Mouse (Mus musculus) stomach, embryonic 16.5 days (tissue): ENCODE results near the gene Eral1. TPM values are rescaled to one million over a fixed set of nuclear protein-coding genes. Genes with fewer than 3 reads are reported as not detected.

Experiments
- microRNA counts: library from miRNA; unstranded; fragments of <30 nt; microRNA quantifications from one replicate; lab custom pipeline; 2016
- microRNA-seq: library from miRNA; unstranded; fragments of <30 nt; microRNA quantifications from one replicate; pipeline ENCODE4, GENCODE M21; 2016
- polyA plus RNA-seq: library from polyadenylated mRNA; unstranded; fragments of >200 nt; fragmentation: Nextera tagmentation; extraction: Ambion mirVana; gene quantifications from 2 replicates; pipeline ENCODE4 v1.2.1, GENCODE M21; 2015

Eral1 gene
- polyA plus RNA-seq, 1 experiment from 2014 or later, result 28.3 TPM

MicroRNAs within 50 kb of the gene (microRNA counts, 519-probe panel; counts per million panel counts)
- 3,708 counts per million, percentile 86 among the panel's probes with 10 or more counts for microRNA mmu-miR-144 (lab: Ali Mortazavi, UCI)
- microRNA mmu-miR-451 (lab: Ali Mortazavi, UCI), result 3,336 counts per million, percentile 77 among the panel's probes with 10 or more counts

Small RNA genes lying within 50 kb of the gene (microRNA-seq; reads per million reads assigned to microRNA genes)
- gene Mir144, result 211 reads per million, percentile 62 among the genes with 10 or more reads in this experiment
- gene Mir451a, result not detected
- gene Mir451b, result not detected

Other genes starting within 250 kb of the Eral1 start
- 20.8 and 23.5 TPM in 2 replicates for gene Pipox, start 186.3 kb downstream of the Eral1 start, polyA plus RNA-seq
- gene Sez6, start 149.6 kb downstream of the Eral1 start, polyA plus RNA-seq, result 2.0 and 2.3 TPM in 2 replicates
- 10.9 and 11.5 TPM in 2 replicates for gene Phf12, start 97.6 kb downstream of the Eral1 start, polyA plus RNA-seq
- gene Dhrs13, start 48.1 kb downstream of the Eral1 start, polyA plus RNA-seq, result 12.1 and 13.8 TPM in 2 replicates
- 59.0 and 61.1 TPM in 2 replicates for gene Flot2, start 42.5 kb downstream of the Eral1 start, polyA plus RNA-seq
- 9.5 and 11.5 TPM in 2 replicates for gene Fam222b, start 14.3 kb upstream of the Eral1 start, polyA plus RNA-seq
- 50.9 and 55.1 TPM in 2 replicates for gene Traf4, start 85.2 kb upstream of the Eral1 start, polyA plus RNA-seq
- 16.7 and 19.0 TPM in 2 replicates for gene Nek8, start 96.3 kb upstream of the Eral1 start, polyA plus RNA-seq
- 32.5 and 32.8 TPM in 2 replicates for gene Tlcd1, start 96.3 kb upstream of the Eral1 start, polyA plus RNA-seq
- gene Rpl23a, start 103.2 kb upstream of the Eral1 start, polyA plus RNA-seq, result 1,025 and 1,263 TPM in 2 replicates
- gene Rab34, start 108.0 kb upstream of the Eral1 start, polyA plus RNA-seq, result 88.3 and 90.9 TPM in 2 replicates
- gene Proca1, start 113.0 kb upstream of the Eral1 start, polyA plus RNA-seq, result 3.1 and 3.7 TPM in 2 replicates
- 89.2 and 106 TPM in 2 replicates for gene Sdf2, start 165.4 kb upstream of the Eral1 start, polyA plus RNA-seq
- gene Supt6, start 165.6 kb upstream of the Eral1 start, polyA plus RNA-seq, result 29.3 and 31.7 TPM in 2 replicates
- 72.4 and 80.3 TPM in 2 replicates for gene 2610507B11Rik, start 181.4 kb upstream of the Eral1 start, polyA plus RNA-seq
- 0.17 and 0.54 TPM in 2 replicates for gene BC030499, start 210.5 kb upstream of the Eral1 start, polyA plus RNA-seq
- 28.9 and 30.7 TPM in 2 replicates for gene Spag5, start 221.1 kb upstream of the Eral1 start, polyA plus RNA-seq
- 25.6 and 37.3 TPM in 2 replicates for gene Aldoc, start 242.6 kb upstream of the Eral1 start, polyA plus RNA-seq
- 67.4 and 80.9 TPM in 2 replicates for gene Pigs, start 248.0 kb upstream of the Eral1 start, polyA plus RNA-seq